Mouse (Mus musculus) liver, embryonic 16.5 days (tissue): Measurements from ENCODE around the gene Sort1. TPM values are rescaled to one million over a fixed set of nuclear protein-coding genes. Genes with fewer than 3 reads are reported as not detected.

Experiments
- ATAC-seq: fragments of 200-750 bp; cut with Nextera tagmentation; 2 replicates; pipeline ENCODE4 v1.8.0; 2017; ENCODE audit warnings: low read depth, mild to moderate bottlenecking, moderate number of reproducible peaks, moderate library complexity
- H3K27ac ChIP-seq: fragments of 300-500 bp; sonication (generic); 2 replicates; pipeline ENCODE4 v1.5.1; 2014; ENCODE audit warnings: mild to moderate bottlenecking, low read length
- H3K27me3 ChIP-seq: fragments of 300-500 bp; sonication (generic); 2 replicates; pipeline ENCODE4 v1.6.1; 2014; ENCODE audit warnings: low read depth, low read length, mixed read lengths; ENCODE audit not compliant: control insufficient read depth, insufficient read depth
- H3K36me3 ChIP-seq: fragments of 300-500 bp; sonication (generic); 2 replicates; pipeline ENCODE4 v1.6.1; 2014; ENCODE audit warnings: mild to moderate bottlenecking; ENCODE audit not compliant: control insufficient read depth, insufficient read depth
- H3K4me1 ChIP-seq: fragments of 300-500 bp; sonication (generic); 2 replicates; pipeline ENCODE4 v1.6.1; 2014; ENCODE audit warnings: low read depth, low read length, mixed read lengths; ENCODE audit not compliant: control insufficient read depth
- H3K4me2 ChIP-seq: fragments of 300-500 bp; sonication (generic); 2 replicates; pipeline ENCODE4 v1.6.1; 2014; ENCODE audit warnings: low read depth, low read length, mixed read lengths
- H3K4me3 ChIP-seq: fragments of 300-500 bp; sonication (generic); 2 replicates; pipeline ENCODE4 v1.5.1; 2014; ENCODE audit warnings: low read depth, mild to moderate bottlenecking, low read length
- H3K9ac ChIP-seq: fragments of 300-500 bp; sonication (generic); 2 replicates; pipeline ENCODE4 v1.6.1; 2014; ENCODE audit warnings: low read depth, low read length
- H3K9me3 ChIP-seq: fragments of 300-500 bp; sonication (generic); replicated peaks from 2 replicates; pipeline ENCODE4 v1.6.1; 2016; ENCODE audit warnings: low read length; ENCODE audit not compliant: control insufficient read depth
- WGBS: fragments of 180-500 bp; shearing (Covaris S2); extraction: QIAGEN DNeasy Blood & Tissue Kit; methylation state at CpG from one replicate; pipeline ENCODE4 v1.1.7; 2014; ENCODE audit not compliant: insufficient replicate concordance; 5-methylcytosine and 5-hydroxymethylcytosine counted together
- polyA plus RNA-seq: library from polyadenylated mRNA; unstranded; fragments of >200 nt; fragmentation: Nextera tagmentation; extraction: Ambion mirVana; gene quantifications from 2 replicates; pipeline ENCODE4 v1.2.1, GENCODE M21; 2015

The Sort1 gene
- polyA plus RNA-seq, 1 experiment from 2014 or later, result 2.5 TPM

- H3K9ac ChIP-seq, result no peak overlapping the region
- H3K9me3 ChIP-seq, result no peaks in the 10 kb centered on the region
- H3K4me3 ChIP-seq, result no peak overlapping the region; the same call in 1 of the 2 replicates
These were observed 1.3 kb upstream of the Sort1 start for GRCm38 (mm10) chr3:108282401-108283240.

GRCm38 (mm10) chr3:108283241-108283561 lies 681 bp upstream of the Sort1 start:
- peak overlapping the region; percentile 68 for H3K9ac ChIP-seq
- peaks cover 12% of the 10 kb centered on the region for H3K4me1 ChIP-seq
- H3K9me3 ChIP-seq, result no peaks in the 10 kb centered on the region
- no peak for ATAC-seq
- H3K27me3 ChIP-seq, result peaks cover 30% of the 10 kb centered on the region
- 0 out of 2 replicates have a peak overlapping the region, but pooled peaks have one; percentile 14 for H3K27ac ChIP-seq
- WGBS, result 20% methylated on average over 6 of the region's 6 CpGs
- H3K4me2 ChIP-seq, result peak overlapping the region; percentile 75
- peaks cover 3% of the 10 kb centered on the region; the same call in 1 of the 2 replicates for H3K36me3 ChIP-seq
- H3K4me3 ChIP-seq, result peak overlapping the region; percentile 70

More at GRCm38 (mm10) chr3:108282401-108283240, 1.3 kb upstream of the Sort1 start:
- peaks cover 3% of the 10 kb centered on the region; the same call in 1 of the 2 replicates for H3K36me3 ChIP-seq
- peaks cover 30% of the 10 kb centered on the region for H3K27me3 ChIP-seq
- peak overlapping the region; percentile 75 for H3K4me2 ChIP-seq
- H3K27ac ChIP-seq, result no peak overlapping the region
- WGBS, result 14% methylated on average over 12 of the region's 12 CpGs
- peaks cover 11% of the 10 kb centered on the region for H3K4me1 ChIP-seq
- no peak for ATAC-seq

- H3K36me3 ChIP-seq, result no peaks in the 10 kb centered on the region
- H3K4me3 ChIP-seq, result peak overlapping the region; percentile 70
- peaks cover 21% of the 10 kb centered on the region for H3K4me1 ChIP-seq
- H3K27ac ChIP-seq, result peak overlapping the region; percentile 16; the same call in 1 of the 2 replicates
- WGBS, result 55% methylated on average over 4 of the region's 4 CpGs
- no peaks in the 10 kb centered on the region for H3K9me3 ChIP-seq
- peak overlapping the region; percentile 75 for H3K4me2 ChIP-seq
- no peak overlapping the region for H3K9ac ChIP-seq
- H3K27me3 ChIP-seq, result peaks cover 30% of the 10 kb centered on the region
- no peak for ATAC-seq
These were observed 1.3 kb downstream of the Sort1 start for GRCm38 (mm10) chr3:108285078-108285711.

GRCm38 (mm10) chr3:108286671-108287439 lies 3.0 kb downstream of the Sort1 start:
- H3K9me3 ChIP-seq, result no peaks in the 10 kb centered on the region
- ATAC-seq, result no peak
- 46% methylated on average over 14 of the region's 14 CpGs for WGBS
- H3K36me3 ChIP-seq, result no peaks in the 10 kb centered on the region
- H3K4me1 ChIP-seq, result peaks cover 21% of the 10 kb centered on the region
- 0 out of 2 replicates have a peak overlapping the region, but pooled peaks have one; percentile 11 for H3K27ac ChIP-seq
- no peak overlapping the region for H3K9ac ChIP-seq
- no peak overlapping the region for H3K4me3 ChIP-seq
- 0 out of 2 replicates have a peak overlapping the region, but pooled peaks have one; percentile 19 for H3K4me2 ChIP-seq
- peaks cover 30% of the 10 kb centered on the region for H3K27me3 ChIP-seq

GRCm38 (mm10) chr3:108287811-108288805 lies 4.2 kb downstream of the Sort1 start:
- peaks cover 14% of the 10 kb centered on the region for H3K4me1 ChIP-seq
- no peak overlapping the region for H3K4me3 ChIP-seq
- no peaks in the 10 kb centered on the region for H3K9me3 ChIP-seq
- H3K9ac ChIP-seq, result no peak overlapping the region
- no peaks in the 10 kb centered on the region for H3K36me3 ChIP-seq
- H3K27ac ChIP-seq, result peak overlapping the region; percentile 9
- peaks cover 28% of the 10 kb centered on the region for H3K27me3 ChIP-seq
- H3K4me2 ChIP-seq, result no peak overlapping the region
- WGBS, result 62% methylated on average over 17 of the region's 17 CpGs
- peak; percentile 36 for ATAC-seq

DNA sequence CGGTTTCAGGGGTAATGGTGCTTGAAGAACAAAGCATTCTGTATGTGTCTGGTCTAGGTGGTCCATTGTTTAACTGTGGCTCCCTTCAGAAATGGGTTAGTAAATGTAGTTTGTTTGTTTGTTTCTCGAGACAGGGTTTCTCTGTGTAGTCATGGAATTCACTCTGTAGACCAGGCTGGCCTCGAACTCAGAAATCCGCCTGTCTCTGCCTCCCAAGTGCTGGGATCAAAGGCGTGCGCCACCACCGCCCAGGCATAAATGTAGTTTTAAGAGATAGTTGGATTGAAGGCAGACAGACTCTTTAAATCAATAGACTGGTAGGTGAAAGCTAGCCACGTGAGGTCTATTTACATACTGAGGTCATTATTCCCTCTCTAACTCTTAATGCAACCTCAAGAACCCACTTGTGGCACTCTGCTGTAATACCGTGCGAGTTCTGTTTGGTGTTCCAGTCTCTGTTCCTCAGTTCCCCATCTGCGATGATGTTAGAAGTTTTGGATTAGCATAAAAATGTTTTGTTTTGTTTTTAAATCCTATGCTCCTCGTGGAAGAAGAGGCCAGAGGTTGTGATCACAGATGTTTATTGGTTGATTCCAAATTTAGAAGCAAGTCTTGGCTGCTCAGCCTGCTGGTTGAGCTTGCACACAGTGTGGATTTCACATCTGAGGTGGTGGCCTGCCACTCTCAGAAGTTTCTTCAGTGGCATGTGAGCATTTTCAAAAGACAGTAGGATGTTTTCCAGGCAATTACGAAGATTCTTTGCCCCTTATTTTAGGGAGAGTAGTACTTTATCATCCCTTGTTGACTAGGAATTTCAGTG lies 5.6 kb downstream of the Sort1 start:
- H3K27ac ChIP-seq, result no peak overlapping the region
- H3K9ac ChIP-seq, result no peak overlapping the region
- 53% methylated on average over 13 of the region's 13 CpGs for WGBS
- H3K4me1 ChIP-seq, result peaks cover 11% of the 10 kb centered on the region
- no peaks in the 10 kb centered on the region for H3K36me3 ChIP-seq
- no peak overlapping the region for H3K4me3 ChIP-seq
- H3K9me3 ChIP-seq, result no peaks in the 10 kb centered on the region
- peaks cover 14% of the 10 kb centered on the region for H3K27me3 ChIP-seq
- no peak overlapping the region for H3K4me2 ChIP-seq
- no peak; the same call in 1 of the 2 replicates for ATAC-seq

DNA sequence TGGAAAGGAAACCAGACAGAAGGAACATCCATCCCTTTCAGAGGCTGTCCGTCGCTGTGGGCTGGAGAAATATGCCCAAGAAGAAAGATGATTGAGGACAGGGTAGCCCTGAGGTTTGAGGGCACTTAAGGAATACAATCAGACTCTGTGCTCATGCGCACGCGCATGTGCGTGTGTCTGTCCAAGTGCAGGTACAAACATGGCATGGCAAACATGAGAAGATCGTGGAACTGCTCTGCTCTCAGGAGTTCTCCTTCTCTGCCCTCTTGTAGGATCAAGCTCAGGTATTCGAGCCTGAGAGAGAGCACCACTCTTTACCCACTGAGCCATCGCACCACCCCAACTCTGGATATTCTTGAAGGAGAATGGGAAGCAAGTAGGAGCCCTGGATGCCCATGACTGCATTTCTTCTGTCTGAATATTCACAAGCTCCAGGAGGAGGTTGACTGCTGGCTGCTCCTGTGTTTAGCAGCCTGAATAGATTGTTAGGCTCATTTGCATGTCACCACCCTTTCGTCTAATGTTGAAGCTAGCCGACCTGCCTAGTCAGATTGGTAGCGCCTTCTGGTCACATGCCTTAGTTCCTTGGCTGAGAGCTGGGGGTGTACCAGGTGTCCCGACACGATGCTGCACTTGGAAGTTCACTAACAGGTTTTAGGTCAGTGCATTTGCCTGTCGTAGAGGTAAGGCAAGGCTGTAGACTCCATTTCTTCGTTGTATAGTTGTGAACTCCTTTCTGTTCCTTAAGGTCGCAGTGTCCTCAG lies 7.3 kb downstream of the Sort1 start:
- Histone ChIP-seq H3K36me3 (no peaks in the 10 kb centered on the region), H3K4me1 (peaks cover 28% of the 10 kb centered on the region), H3K4me2 (no peak overlapping the region), H3K9ac (no peak overlapping the region), H3K27me3 (no peaks in the 10 kb centered on the region), H3K9me3 (no peaks in the 10 kb centered on the region), H3K4me3 (no peak overlapping the region), H3K27ac (no peak overlapping the region)
- WGBS, result 65% methylated on average over 17 of the region's 17 CpGs
- no peak for ATAC-seq
